Mouse (Mus musculus): ENCODE measurements around the gene B3gnt9. TPM values are rescaled to one million over a fixed set of nuclear protein-coding genes. Genes with fewer than 3 reads are reported as not detected.

Gene B3gnt9
- polyA plus RNA-seq, 1 experiment: 12.1 TPM

DNA sequence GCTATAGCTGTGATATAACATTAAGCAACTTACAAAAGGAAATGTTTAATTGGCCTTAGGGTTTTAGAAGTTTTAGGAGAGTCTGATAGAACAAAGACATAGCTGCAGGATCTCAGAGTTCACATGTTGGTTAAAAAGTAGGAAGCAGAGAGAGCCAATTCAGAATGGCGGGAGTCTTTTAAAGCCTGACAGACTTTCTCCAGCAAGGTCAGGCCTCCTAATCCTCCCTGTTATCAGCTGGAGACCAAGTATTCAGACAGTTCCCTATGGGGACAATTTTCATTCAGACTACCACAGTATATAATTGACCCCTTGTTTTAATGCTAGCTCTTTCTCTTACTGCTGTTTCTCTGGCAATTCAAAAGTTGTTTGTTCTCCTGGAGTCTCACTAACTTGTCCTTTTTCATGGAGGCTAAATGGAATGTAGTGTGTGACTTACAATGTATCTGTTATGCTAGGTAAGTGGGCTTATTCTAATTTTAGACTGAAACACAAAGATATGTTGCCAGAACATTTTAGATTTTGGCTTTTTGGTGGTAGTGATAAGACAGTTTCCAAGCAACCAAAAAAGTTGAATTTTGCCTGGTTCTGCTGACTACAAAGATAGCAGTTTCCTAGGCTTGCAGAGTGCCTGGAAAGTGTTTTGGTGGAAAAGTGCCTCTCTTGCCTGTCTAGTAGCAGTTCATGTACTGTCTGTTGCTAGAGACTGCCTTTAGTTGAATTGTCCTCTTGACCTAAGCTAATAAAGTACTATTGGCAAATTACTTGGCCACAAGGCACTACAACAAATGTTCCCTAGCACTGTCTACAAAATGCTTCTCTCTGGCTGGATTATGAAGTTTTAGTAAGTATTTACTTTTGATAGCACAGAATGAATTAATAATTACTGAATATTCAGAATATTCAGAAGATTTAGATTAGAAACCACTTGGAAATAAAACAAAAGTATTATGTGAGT lies 45.5 kb downstream of the B3gnt9 start:
- no peak for DNase-seq (ENCODE audit: low read depth)

DNA sequence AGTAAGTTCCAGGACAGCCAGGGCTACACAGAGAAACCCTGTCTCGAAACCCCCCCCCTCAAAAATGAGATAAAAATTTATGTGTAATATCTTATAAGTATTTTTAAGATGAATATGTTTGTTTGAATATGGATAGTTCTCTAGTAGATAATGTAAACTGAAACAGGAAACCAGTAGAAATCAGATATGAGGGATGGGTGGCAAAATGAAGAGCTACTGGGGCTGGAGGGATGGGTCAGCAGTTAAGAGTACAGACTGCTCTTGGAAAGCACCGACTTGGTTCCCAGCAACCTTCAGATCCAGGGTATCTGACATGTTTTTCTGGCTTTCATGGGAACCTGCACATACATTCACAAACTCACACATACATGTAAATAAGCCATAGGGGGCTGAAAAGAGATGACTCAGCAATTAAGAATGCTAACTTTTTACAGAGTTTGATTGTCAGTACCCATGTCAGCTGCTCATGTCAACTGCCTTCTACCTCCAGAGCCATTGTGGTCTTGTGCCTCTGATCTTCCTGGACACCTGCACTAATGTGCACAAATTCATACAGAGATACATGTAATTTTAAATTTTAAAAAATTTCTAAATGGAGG lies 47.2 kb downstream of the B3gnt9 start:
- DNase-seq (ENCODE audit: low read depth): no peak

DNA sequence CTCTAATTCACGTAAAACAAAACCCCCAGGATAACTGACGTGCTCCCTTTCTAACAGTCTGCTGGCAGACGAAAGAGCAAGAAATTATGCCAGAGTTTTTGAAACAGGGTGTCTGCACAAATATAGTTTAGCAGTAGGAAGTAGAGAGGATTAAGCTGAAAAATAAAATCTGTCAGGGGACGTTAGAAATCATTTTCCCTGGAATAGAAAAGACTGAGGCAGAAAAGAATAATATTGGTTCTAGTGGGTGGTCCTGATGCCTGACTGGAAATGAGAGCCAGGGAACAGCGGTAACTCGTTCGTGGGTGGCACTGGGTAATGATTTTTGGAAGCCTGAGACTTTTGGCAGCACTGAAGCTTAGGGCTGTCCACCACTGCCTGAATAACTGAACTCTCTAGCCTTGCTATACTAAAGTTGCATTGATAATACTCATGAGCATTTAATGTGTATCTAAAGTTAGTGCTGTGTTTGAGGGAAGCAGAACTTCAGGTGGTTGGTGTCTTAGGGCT lies 48.1 kb downstream of the B3gnt9 start:
- no peak for DNase-seq (ENCODE audit: low read depth)

DNA sequence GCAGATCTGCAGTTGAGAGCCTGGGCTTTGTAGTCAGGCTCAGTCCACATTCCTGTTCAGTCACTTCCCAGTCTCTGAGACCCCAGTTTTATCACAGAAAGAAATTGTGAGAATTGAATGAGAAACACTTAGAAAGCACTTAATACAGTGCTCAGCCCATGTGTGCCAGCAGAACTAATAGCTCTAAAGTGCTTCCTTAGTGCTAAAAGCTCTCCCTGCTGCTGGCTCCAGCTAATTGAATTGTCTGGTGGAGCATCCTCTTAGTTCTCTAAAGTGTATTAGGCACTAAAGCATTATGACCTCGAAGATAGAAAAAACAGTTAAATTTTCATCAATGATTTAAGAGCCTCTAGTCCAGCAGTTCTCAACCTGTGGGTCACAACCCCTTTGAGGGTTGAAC lies 49.2 kb downstream of the B3gnt9 start:
- DNase-seq (ENCODE audit: low read depth): no peak

Other genes starting within 250 kb of the B3gnt9 start
- 0.62 TPM in 1 of 2 replicates, not detected in the other for gene Ces3a, start 206.6 kb downstream of the B3gnt9 start, polyA plus RNA-seq (2012; rRNA removed)
- 0.19 and 0.41 TPM in 2 replicates for gene Ces3b, start 171.4 kb downstream of the B3gnt9 start, polyA plus RNA-seq (2012; rRNA removed)
- gene Ces4a, start 123.4 kb downstream of the B3gnt9 start, polyA plus RNA-seq (2012; rRNA removed): 0.04 and 0.06 TPM in 2 replicates
- gene Cbfb, start 84.5 kb downstream of the B3gnt9 start, polyA plus RNA-seq (2012; rRNA removed): 7.8 and 15.8 TPM in 2 replicates
- 19.6 and 23.2 TPM in 2 replicates for gene D230025D16Rik, start 30.0 kb downstream of the B3gnt9 start, polyA plus RNA-seq (2012; rRNA removed)
- gene Tradd, start 9.5 kb upstream of the B3gnt9 start, polyA plus RNA-seq (2012; rRNA removed): 11.6 and 12.4 TPM in 2 replicates
- 6.5 and 7.6 TPM in 2 replicates for gene Fbxl8, start 9.5 kb upstream of the B3gnt9 start, polyA plus RNA-seq (2012; rRNA removed)
- gene Hsf4, start 14.6 kb upstream of the B3gnt9 start, polyA plus RNA-seq (2012; rRNA removed): 1.6 and 2.0 TPM in 2 replicates
- 5.9 and 8.6 TPM in 2 replicates for gene Nol3, start 21.0 kb upstream of the B3gnt9 start, polyA plus RNA-seq (2012; rRNA removed)
- gene 4931428F04Rik, start 34.7 kb upstream of the B3gnt9 start, polyA plus RNA-seq (2012; rRNA removed): 5.3 and 5.4 TPM in 2 replicates
- gene Exoc3l, start 40.9 kb upstream of the B3gnt9 start, polyA plus RNA-seq (2012; rRNA removed): 6.3 and 9.6 TPM in 2 replicates
- gene E2f4, start 42.5 kb upstream of the B3gnt9 start, polyA plus RNA-seq (2012; rRNA removed): 83.7 and 88.9 TPM in 2 replicates
- 39.3 and 39.9 TPM in 2 replicates for gene Elmo3, start 50.4 kb upstream of the B3gnt9 start, polyA plus RNA-seq (2012; rRNA removed)
- gene Lrrc29, start 71.1 kb upstream of the B3gnt9 start, polyA plus RNA-seq (2012; rRNA removed): 11.5 and 12.6 TPM in 2 replicates
- 74.9 and 103 TPM in 2 replicates for gene Tmem208, start 71.2 kb upstream of the B3gnt9 start, polyA plus RNA-seq (2012; rRNA removed)
- gene Fhod1, start 92.8 kb upstream of the B3gnt9 start, polyA plus RNA-seq (2012; rRNA removed): 17.8 and 19.6 TPM in 2 replicates
- 2.9 and 3.7 TPM in 2 replicates for gene Slc9a5, start 93.7 kb upstream of the B3gnt9 start, polyA plus RNA-seq (2012; rRNA removed)
- gene Plekhg4, start 118.1 kb upstream of the B3gnt9 start, polyA plus RNA-seq (2012; rRNA removed): 2.4 and 2.7 TPM in 2 replicates
- gene Kctd19, start 158.3 kb upstream of the B3gnt9 start, polyA plus RNA-seq (2012; rRNA removed): 0.23 and 0.89 TPM in 2 replicates
- gene Lrrc36, start 158.4 kb upstream of the B3gnt9 start, polyA plus RNA-seq (2012; rRNA removed): 1.8 and 2.3 TPM in 2 replicates
- gene Tppp3, start 216.4 kb upstream of the B3gnt9 start, polyA plus RNA-seq (2012; rRNA removed): 63.4 and 71.3 TPM in 2 replicates
- 37.2 and 43.5 TPM in 2 replicates for gene Zdhhc1, start 241.7 kb upstream of the B3gnt9 start, polyA plus RNA-seq (2012; rRNA removed)

Data from gonadal fat pad, adult 2 months (tissue).